Mouse (Mus musculus): ENCODE results near the gene Grwd1.

- TF ChIP-seq CTCF (IDR thresholded peaks at IDR 0.05; ENCODE audit: low read depth), result no peak
- TF ChIP-seq EP300 (IDR thresholded peaks at IDR 0.05; ENCODE audit: low read depth), result no peak
Observed at GRCm38 (mm10) chr7:45815984-45816351, 14.8 kb downstream of the Grwd1 start.

All from liver, postnatal 0 days (tissue).